Comparison of ENCODE assay signal across 8 mouse cellular contexts in genomic region chr2:69885050-69885449, GRCm38 (mm10). TPM values are rescaled to one million over a fixed set of nuclear protein-coding genes. Genes with fewer than 3 reads are reported as not detected.
DNase-seq lines count a peak whose midpoint lies in the region; ATAC-seq and TF ChIP-seq lines count a peak whose summit lies in the region.

No protein-coding gene starts in this region.

- peak overlapping the region; percentile 91 for H3K27ac ChIP-seq in layer of hippocampus, adult 2 months
- peak overlapping the region; percentile 88 for H3K27ac ChIP-seq in embryonic facial prominence, embryonic 10.5 days (replicated peaks)
- H3K27ac ChIP-seq in hindbrain, postnatal 0 days, result peak overlapping the region; percentile 78
- H3K27ac ChIP-seq in midbrain, embryonic 13.5 days, result no peak overlapping the region

- no peaks in the 10 kb centered on the region for H3K9me3 ChIP-seq in embryonic facial prominence, embryonic 10.5 days
- no peaks in the 10 kb centered on the region for H3K9me3 ChIP-seq in hindbrain, postnatal 0 days (ENCODE audit: low read length)
- H3K9me3 ChIP-seq in midbrain, embryonic 13.5 days, result no peaks in the 10 kb centered on the region

- WGBS in embryonic facial prominence, embryonic 10.5 days, result 7% methylated on average over 12 of the region's 12 CpGs
- WGBS in hindbrain, postnatal 0 days, result 10% methylated on average over 12 of the region's 12 CpGs
- 9% methylated on average over 12 of the region's 12 CpGs for WGBS in midbrain, embryonic 13.5 days

- H3K4me3 ChIP-seq in layer of hippocampus, adult 2 months, result peak overlapping the region; percentile 80
- peak overlapping the region; percentile 67 for H3K4me3 ChIP-seq in embryonic facial prominence, embryonic 10.5 days
- H3K4me3 ChIP-seq in hindbrain, postnatal 0 days (ENCODE audit: low read length), result peak overlapping the region; percentile 63
- H3K4me3 ChIP-seq in midbrain, embryonic 13.5 days (replicated peaks), result peak overlapping the region; percentile 62

- peaks cover 15% of the 10 kb centered on the region; the same call in 1 of the 2 replicates for H3K36me3 ChIP-seq in embryonic facial prominence, embryonic 10.5 days (replicated peaks)
- H3K36me3 ChIP-seq in hindbrain, postnatal 0 days (ENCODE audit: insufficient read depth, low read length), result no peaks in the 10 kb centered on the region
- no peaks in the 10 kb centered on the region for H3K36me3 ChIP-seq in midbrain, embryonic 13.5 days

- H3K4me1 ChIP-seq in embryonic facial prominence, embryonic 10.5 days, result peaks cover 11% of the 10 kb centered on the region
- H3K4me1 ChIP-seq in hindbrain, postnatal 0 days (ENCODE audit: insufficient read depth, low read length), result no peaks in the 10 kb centered on the region
- H3K4me1 ChIP-seq in midbrain, embryonic 13.5 days (replicated peaks), result peaks cover 12% of the 10 kb centered on the region

- no peak for TF ChIP-seq CTCF in layer of hippocampus, adult 2 months (conservative IDR thresholded peaks at IDR 0.05)
- no peak for TF ChIP-seq CTCF in hindbrain, postnatal 0 days (IDR thresholded peaks at IDR 0.05; ENCODE audit: low read depth)

- H3K27me3 ChIP-seq in embryonic facial prominence, embryonic 10.5 days (replicated peaks; ENCODE audit: low read depth, poor library complexity, severe bottlenecking), result no peaks in the 10 kb centered on the region
- H3K27me3 ChIP-seq in hindbrain, postnatal 0 days (ENCODE audit: insufficient read depth, low read length), result no peaks in the 10 kb centered on the region
- no peaks in the 10 kb centered on the region for H3K27me3 ChIP-seq in midbrain, embryonic 13.5 days

- H3K9ac ChIP-seq in hindbrain, postnatal 0 days (replicated peaks; ENCODE audit: low read length), result peak overlapping the region; percentile 70
- H3K9ac ChIP-seq in midbrain, embryonic 13.5 days (replicated peaks), result peak overlapping the region; percentile 73

- DNase-seq in layer of hippocampus, adult 2 months (ENCODE audit: low spot score in 2 of 2), result no peak
- DNase-seq in layer of hippocampus, adult 9-11 months, result no peak
- DNase-seq in embryonic facial prominence, embryonic 10.5 days (ENCODE audit: low spot score), result no peak
- DNase-seq in hindbrain, postnatal 0 days (ENCODE audit: low spot score), result no peak
- no peak for DNase-seq in urinary bladder, postnatal 10 days (ENCODE audit: low spot score)
- no peak for DNase-seq in thymus, postnatal 4 days
- no peak for DNase-seq in cerebellum, adult 8-10 months

- peak overlapping the region; percentile 83 for H3K4me2 ChIP-seq in hindbrain, postnatal 0 days (ENCODE audit: low read depth, low read length)
- peak overlapping the region; percentile 67 for H3K4me2 ChIP-seq in midbrain, embryonic 13.5 days (replicated peaks)

- peak; percentile 53 for ATAC-seq in hindbrain, postnatal 0 days
- ATAC-seq in midbrain, embryonic 13.5 days, result peak; percentile 45

RNA-seq across cellular contexts. Expression of gene Mettl5, which starts 0.4 kb away (rescaled TPM):
- total RNA-seq in layer of hippocampus, adult 2 months (2021), result 10 to 100 TPM; 14.1 to 15.6 TPM
- polyA plus RNA-seq in embryonic facial prominence, embryonic 10.5 days (2016; fragmentation: Nextera tagmentation; extraction: Ambion mirVana), result 38.0 and 41.9 TPM in 2 replicates
- total RNA-seq in hindbrain, postnatal 0 days (2014; rRNA removed), result 10.9 and 14.1 TPM in 2 replicates
- polyA plus RNA-seq in hindbrain, postnatal 0 days (2015; fragmentation: Nextera tagmentation; extraction: Ambion mirVana), result 39.4 TPM in 2 replicates
- polyA plus RNA-seq in midbrain, embryonic 13.5 days (2015; fragmentation: Nextera tagmentation; extraction: Ambion mirVana), result 33.2 and 35.1 TPM in 2 replicates

RNA-seq across cellular contexts. Expression of gene Ubr3, which starts 12.0 kb away (rescaled TPM):
- total RNA-seq in layer of hippocampus, adult 2 months (2021), result 100 to 1,000 TPM; 121 to 128 TPM
- 13.9 and 14.6 TPM in 2 replicates for polyA plus RNA-seq in embryonic facial prominence, embryonic 10.5 days (2016; fragmentation: Nextera tagmentation; extraction: Ambion mirVana)
- total RNA-seq in hindbrain, postnatal 0 days (2014; rRNA removed), result 32.5 and 35.1 TPM in 2 replicates
- 15.3 and 17.5 TPM in 2 replicates for polyA plus RNA-seq in hindbrain, postnatal 0 days (2015; fragmentation: Nextera tagmentation; extraction: Ambion mirVana)
- 20.6 and 21.4 TPM in 2 replicates for polyA plus RNA-seq in midbrain, embryonic 13.5 days (2015; fragmentation: Nextera tagmentation; extraction: Ambion mirVana)

RNA-seq across cellular contexts. Expression of gene Ssb, which starts 23.7 kb away (rescaled TPM):
- 100 to 1,000 TPM; 125 to 139 TPM for total RNA-seq in layer of hippocampus, adult 2 months (2021)
- polyA plus RNA-seq in embryonic facial prominence, embryonic 10.5 days (2016; fragmentation: Nextera tagmentation; extraction: Ambion mirVana), result 377 and 407 TPM in 2 replicates
- 32.2 and 49.2 TPM in 2 replicates for total RNA-seq in hindbrain, postnatal 0 days (2014; rRNA removed)
- polyA plus RNA-seq in hindbrain, postnatal 0 days (2015; fragmentation: Nextera tagmentation; extraction: Ambion mirVana), result 288 and 322 TPM in 2 replicates
- polyA plus RNA-seq in midbrain, embryonic 13.5 days (2015; fragmentation: Nextera tagmentation; extraction: Ambion mirVana), result 370 and 407 TPM in 2 replicates
